Mouse (Mus musculus): ENCODE data around the gene Mus81.

GRCm38 (mm10) chr19:5459019-5459418 lies 29.2 kb downstream of the Mus81 start:
- TF ChIP-seq ZNF384 (IDR thresholded peaks at IDR 0.05; ENCODE audit: low read depth, low read length) (no peak), CHD2 (IDR thresholded peaks at IDR 0.05; ENCODE audit: low read depth, low read length) (no peak), ZC3H11A (IDR thresholded peaks at IDR 0.05; ENCODE audit: borderline replicate concordance, low read depth, low read length) (no peak), HCFC1 (IDR thresholded peaks at IDR 0.05; ENCODE audit: borderline replicate concordance, insufficient read depth, low read length) (no peak), MAFK (IDR thresholded peaks at IDR 0.05; ENCODE audit: insufficient read depth, low read depth, low read length) (no peak)

All from ES-E14 (cell line).